Mouse (Mus musculus) lung, postnatal 0 days (tissue): ENCODE measurements at regions not wholly inside any gene's neighbourhood (a gene's known extent, or its start where the extent isn't known, plus 50 kb on each side); places are given as distances from the start of the nearest gene placed in this dataset.

Source experiments
- CTCF ChIP-seq: IDR thresholded peaks from 2 replicates; pipeline ENCODE4 v1.5.1; 2016; ENCODE audit warnings: antibody characterized with exemption, mild to moderate bottlenecking
- EP300 ChIP-seq: IDR thresholded peaks from 2 replicates; pipeline ENCODE4 v1.6.1; 2016; ENCODE audit warnings: antibody characterized with exemption, mild to moderate bottlenecking, control low read depth

- no peak for TF ChIP-seq EP300
- no peak for TF ChIP-seq CTCF
These were observed 171.0 kb upstream of the Klf3 start for GRCm38 (mm10) chr5:64632171-64632570.
